In the genomic region with DNA sequence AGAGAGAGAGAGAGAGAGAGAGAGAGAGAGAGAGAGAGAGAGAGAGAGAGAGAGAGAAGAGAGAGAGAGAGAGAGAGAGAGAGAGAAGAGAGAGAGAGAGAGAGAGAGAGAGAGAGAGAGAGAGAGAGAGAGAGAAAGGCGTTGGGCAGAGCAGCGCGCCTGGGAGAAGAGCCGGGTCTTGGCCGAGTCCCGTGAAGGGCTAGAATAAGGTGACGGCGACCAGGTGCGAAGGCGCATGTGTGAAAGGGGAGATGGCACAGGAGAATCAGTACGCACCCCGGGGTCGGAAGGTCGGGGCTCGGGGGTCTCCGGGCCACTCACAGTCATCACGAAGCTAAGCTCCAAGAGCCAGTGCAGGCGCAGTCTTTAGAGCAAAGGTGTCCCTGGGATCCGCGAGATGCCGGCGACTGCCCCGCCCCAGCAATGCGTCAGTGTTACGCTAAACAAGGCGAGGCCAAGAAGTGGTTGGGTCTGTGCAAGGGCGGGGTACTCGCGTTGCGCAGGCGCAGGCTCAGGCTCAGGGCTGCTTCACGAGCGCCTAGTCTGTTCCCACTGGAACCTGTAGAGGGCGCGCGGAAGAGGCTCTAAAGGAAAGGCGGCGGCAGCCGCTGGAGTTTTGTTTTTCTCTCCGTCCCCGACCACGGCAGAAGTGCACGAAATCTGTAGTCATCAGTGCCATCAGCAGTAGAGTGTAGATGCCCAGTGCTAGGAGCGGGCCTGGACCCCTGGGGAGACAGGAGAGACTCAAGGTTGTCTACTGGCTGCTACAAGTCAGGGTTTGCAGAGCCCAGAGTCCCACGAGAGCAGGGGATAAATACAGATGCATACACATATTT, we compare ENCODE assay signal across 8 mouse cellular contexts. TPM values are rescaled to one million over a fixed set of nuclear protein-coding genes. Genes with fewer than 3 reads are reported as not detected.
A peak's percentile ranks its signal among the peaks of the same experiment; 100 is the strongest.
DNase-seq lines count a peak whose midpoint lies in the region; ATAC-seq lines count a peak whose summit lies in the region.

No protein-coding gene starts in this region.

- peak overlapping the region; percentile 76 for H3K9ac ChIP-seq in heart, embryonic 16.5 days (ENCODE audit: low read length)
- peak overlapping the region; percentile 68 for H3K9ac ChIP-seq in liver, embryonic 15.5 days
- H3K9ac ChIP-seq in neural tube, embryonic 12.5 days: peak overlapping the region; percentile 78

- peaks cover 31% of the 10 kb centered on the region for H3K36me3 ChIP-seq in forebrain, embryonic 10.5 days (replicated peaks)
- peaks cover 18% of the 10 kb centered on the region for H3K36me3 ChIP-seq in heart, embryonic 16.5 days (ENCODE audit: control insufficient read depth, insufficient read depth)
- peaks cover 23% of the 10 kb centered on the region for H3K36me3 ChIP-seq in liver, embryonic 15.5 days (replicated peaks)
- peaks cover 26% of the 10 kb centered on the region for H3K36me3 ChIP-seq in neural tube, embryonic 12.5 days

- under 1% methylated on average over 45 of the region's 45 CpGs for WGBS in forebrain, embryonic 10.5 days
- WGBS in heart, embryonic 16.5 days: under 1% methylated on average over 45 of the region's 45 CpGs
- WGBS in liver, embryonic 15.5 days (ENCODE audit: insufficient replicate concordance): under 1% methylated on average over 45 of the region's 45 CpGs
- WGBS in neural tube, embryonic 12.5 days: under 1% methylated on average over 45 of the region's 45 CpGs

- peaks cover 15% of the 10 kb centered on the region for H3K27me3 ChIP-seq in forebrain, embryonic 10.5 days (ENCODE audit: poor library complexity, severe bottlenecking)
- H3K27me3 ChIP-seq in heart, embryonic 16.5 days (ENCODE audit: control insufficient read depth, insufficient read depth, low read length): peaks cover 2% of the 10 kb centered on the region; the same call in 1 of the 2 replicates
- H3K27me3 ChIP-seq in liver, embryonic 15.5 days: peaks cover 9% of the 10 kb centered on the region; the same call in 1 of the 2 replicates
- no peaks in the 10 kb centered on the region for H3K27me3 ChIP-seq in neural tube, embryonic 12.5 days (replicated peaks)

- H3K9me3 ChIP-seq in forebrain, embryonic 10.5 days: no peaks in the 10 kb centered on the region
- no peaks in the 10 kb centered on the region for H3K9me3 ChIP-seq in heart, embryonic 16.5 days (replicated peaks; ENCODE audit: control insufficient read depth, low read length)
- no peaks in the 10 kb centered on the region for H3K9me3 ChIP-seq in liver, embryonic 15.5 days (replicated peaks)
- H3K9me3 ChIP-seq in neural tube, embryonic 12.5 days: no peaks in the 10 kb centered on the region

- H3K4me3 ChIP-seq in forebrain, embryonic 10.5 days: peak overlapping the region; percentile 75
- peak overlapping the region; percentile 77 for H3K4me3 ChIP-seq in heart, embryonic 16.5 days (ENCODE audit: low read length)
- H3K4me3 ChIP-seq in liver, embryonic 15.5 days (replicated peaks): peak overlapping the region; percentile 72
- peak overlapping the region; percentile 64 for H3K4me3 ChIP-seq in neural tube, embryonic 12.5 days

- peak overlapping the region; percentile 66 for H3K4me2 ChIP-seq in heart, embryonic 16.5 days (ENCODE audit: low read depth, low read length)
- H3K4me2 ChIP-seq in liver, embryonic 15.5 days: peak overlapping the region; percentile 80
- peak overlapping the region; percentile 86 for H3K4me2 ChIP-seq in neural tube, embryonic 12.5 days (replicated peaks)

- peak; percentile 89 for ATAC-seq in CD4-positive, CD25-positive, alpha-beta regulatory T cell, adult 4 months
- peak; percentile 97 for ATAC-seq in heart, embryonic 16.5 days (replicated peaks; ENCODE audit: extremely low read depth, insufficient read depth, low FRiP score)
- ATAC-seq in liver, embryonic 15.5 days (ENCODE audit: insufficient read depth): peak; percentile 98
- peak; percentile 95 for ATAC-seq in neural tube, embryonic 12.5 days (ENCODE audit: low FRiP score, low read depth)

- DNase-seq in c-Kit-negative CD71-positive TER-119-positive erythroid progenitor cells, embryonic 14.5 days (ENCODE audit: low read depth, low spot score): peak; percentile 98
- peak; percentile 97 for DNase-seq in forebrain, embryonic 10.5 days (ENCODE audit: extremely low spot score, low spot score)
- DNase-seq in kidney, postnatal 36 days: peak; percentile 99
- peak; percentile 97 for DNase-seq in telencephalon, adult 2 months (ENCODE audit: low read depth, low spot score)

- H3K4me1 ChIP-seq in forebrain, embryonic 10.5 days: peaks cover 59% of the 10 kb centered on the region
- peaks cover 26% of the 10 kb centered on the region for H3K4me1 ChIP-seq in heart, embryonic 16.5 days (ENCODE audit: control insufficient read depth, insufficient read depth, low read length)
- peaks cover 48% of the 10 kb centered on the region for H3K4me1 ChIP-seq in liver, embryonic 15.5 days (replicated peaks)
- peaks cover 45% of the 10 kb centered on the region for H3K4me1 ChIP-seq in neural tube, embryonic 12.5 days

- peak overlapping the region; percentile 86 for H3K27ac ChIP-seq in forebrain, embryonic 10.5 days
- H3K27ac ChIP-seq in heart, embryonic 16.5 days (ENCODE audit: low read length): peak overlapping the region; percentile 88
- peak overlapping the region; percentile 86 for H3K27ac ChIP-seq in liver, embryonic 15.5 days (replicated peaks)
- H3K27ac ChIP-seq in neural tube, embryonic 12.5 days: peak overlapping the region; percentile 72

RNA-seq across cellular contexts. Expression of a gene that starts 0.8 kb away (rescaled TPM):
- polyA plus RNA-seq in CD4-positive, CD25-positive, alpha-beta regulatory T cell, adult 4 months (2017; shearing (Covaris generic)): 10 to 100 TPM; 38.1 to 79.1 TPM
- polyA plus RNA-seq in forebrain, embryonic 10.5 days (2016; fragmentation: Nextera tagmentation; extraction: Ambion mirVana): 42.0 and 44.0 TPM in 2 replicates
- polyA plus RNA-seq in heart, embryonic 16.5 days (2015; fragmentation: Nextera tagmentation; extraction: Ambion mirVana): 20.6 and 25.3 TPM in 2 replicates
- 8.9 and 9.4 TPM in 2 replicates for polyA plus RNA-seq in liver, embryonic 15.5 days (2015; fragmentation: Nextera tagmentation; extraction: Ambion mirVana)
- polyA plus RNA-seq in neural tube, embryonic 12.5 days (2016; fragmentation: Nextera tagmentation; extraction: Ambion mirVana): 55.8 and 59.9 TPM in 2 replicates

RNA-seq across cellular contexts. Expression of a gene that starts 2.9 kb away (rescaled TPM):
- 1 to 10 TPM; 6.9 to 7.2 TPM for polyA plus RNA-seq in CD4-positive, CD25-positive, alpha-beta regulatory T cell, adult 4 months (2017; shearing (Covaris generic))
- 25.2 and 27.9 TPM in 2 replicates for polyA plus RNA-seq in forebrain, embryonic 10.5 days (2016; fragmentation: Nextera tagmentation; extraction: Ambion mirVana)
- 20.1 and 20.7 TPM in 2 replicates for polyA plus RNA-seq in heart, embryonic 16.5 days (2015; fragmentation: Nextera tagmentation; extraction: Ambion mirVana)
- 3.1 and 3.5 TPM in 2 replicates for polyA plus RNA-seq in liver, embryonic 15.5 days (2015; fragmentation: Nextera tagmentation; extraction: Ambion mirVana)
- polyA plus RNA-seq in neural tube, embryonic 12.5 days (2016; fragmentation: Nextera tagmentation; extraction: Ambion mirVana): 20.6 and 21.1 TPM in 2 replicates

RNA-seq across cellular contexts. Expression of a gene that starts 15.8 kb away (rescaled TPM):
- polyA plus RNA-seq in CD4-positive, CD25-positive, alpha-beta regulatory T cell, adult 4 months (2017; shearing (Covaris generic)): 1 to 10 TPM; 6.0 to 6.1 TPM
- polyA plus RNA-seq in forebrain, embryonic 10.5 days (2016; fragmentation: Nextera tagmentation; extraction: Ambion mirVana): 12.3 and 14.1 TPM in 2 replicates
- polyA plus RNA-seq in heart, embryonic 16.5 days (2015; fragmentation: Nextera tagmentation; extraction: Ambion mirVana): 6.5 and 7.6 TPM in 2 replicates
- 2.8 and 3.1 TPM in 2 replicates for polyA plus RNA-seq in liver, embryonic 15.5 days (2015; fragmentation: Nextera tagmentation; extraction: Ambion mirVana)
- 10.2 and 12.5 TPM in 2 replicates for polyA plus RNA-seq in neural tube, embryonic 12.5 days (2016; fragmentation: Nextera tagmentation; extraction: Ambion mirVana)

RNA-seq across cellular contexts. Expression of a gene that starts 31.2 kb away (rescaled TPM):
- polyA plus RNA-seq in CD4-positive, CD25-positive, alpha-beta regulatory T cell, adult 4 months (2017; shearing (Covaris generic)): 10 to 100 TPM; 10.4 to 22.3 TPM
- polyA plus RNA-seq in forebrain, embryonic 10.5 days (2016; fragmentation: Nextera tagmentation; extraction: Ambion mirVana): 17.0 and 17.8 TPM in 2 replicates
- 15.0 and 17.4 TPM in 2 replicates for polyA plus RNA-seq in heart, embryonic 16.5 days (2015; fragmentation: Nextera tagmentation; extraction: Ambion mirVana)
- 2.5 and 3.6 TPM in 2 replicates for polyA plus RNA-seq in liver, embryonic 15.5 days (2015; fragmentation: Nextera tagmentation; extraction: Ambion mirVana)
- polyA plus RNA-seq in neural tube, embryonic 12.5 days (2016; fragmentation: Nextera tagmentation; extraction: Ambion mirVana): 25.0 and 25.5 TPM in 2 replicates

RNA-seq across cellular contexts. Expression of a gene that starts 45.8 kb away (rescaled TPM):
- polyA plus RNA-seq in CD4-positive, CD25-positive, alpha-beta regulatory T cell, adult 4 months (2017; shearing (Covaris generic)): 10 to 100 TPM; 16.9 to 30.3 TPM
- 242 and 249 TPM in 2 replicates for polyA plus RNA-seq in forebrain, embryonic 10.5 days (2016; fragmentation: Nextera tagmentation; extraction: Ambion mirVana)
- polyA plus RNA-seq in heart, embryonic 16.5 days (2015; fragmentation: Nextera tagmentation; extraction: Ambion mirVana): 138 and 164 TPM in 2 replicates
- 126 and 128 TPM in 2 replicates for polyA plus RNA-seq in liver, embryonic 15.5 days (2015; fragmentation: Nextera tagmentation; extraction: Ambion mirVana)
- polyA plus RNA-seq in neural tube, embryonic 12.5 days (2016; fragmentation: Nextera tagmentation; extraction: Ambion mirVana): 121 and 123 TPM in 2 replicates

Comparison
In these comparisons a context has a peak if more than half of its experiments do, and no peak if none do; other contexts are left out.
1. Peak in every context shown above with its lines: DNase-seq, ATAC-seq, H3K4me3 ChIP-seq and H3K27ac ChIP-seq.